Mouse (Mus musculus) myocyte (in vitro differentiated cells): ENCODE measurements around the gene Adamts10. TPM values are rescaled to one million over a fixed set of nuclear protein-coding genes. Genes with fewer than 3 reads are reported as not detected.

ENCODE experiments used
- H3K27me3 ChIP-seq: one replicate; pipeline ENCODE4 v1.6.1; 2011; ENCODE audit not compliant: control insufficient read depth, insufficient read depth, insufficient read length
- H3K36me3 ChIP-seq: one replicate; pipeline ENCODE4 v1.6.1; 2011; ENCODE audit not compliant: control insufficient read depth, insufficient read depth
- H3K4me2 ChIP-seq: one replicate; pipeline ENCODE4 v1.6.1; 2011; ENCODE audit warnings: low read depth, control low read depth
- H3K4me3 ChIP-seq: one replicate; pipeline ENCODE4 v1.5.1; 2011; ENCODE audit warnings: mild to moderate bottlenecking, control low read depth, moderate library complexity
- H3K79me2 ChIP-seq: one replicate; pipeline ENCODE4 v1.6.1; 2011; ENCODE audit not compliant: control insufficient read depth, insufficient read depth
- H3ac ChIP-seq: one replicate; pipeline ENCODE4 v1.6.1; 2011; ENCODE audit not compliant: control insufficient read depth, insufficient read length
- CEBPB ChIP-seq: IDR thresholded peaks from 2 replicates; pipeline ENCODE4 v1.6.1; 2011; ENCODE audit warnings: mild to moderate bottlenecking, moderate library complexity; ENCODE audit not compliant: poor library complexity, insufficient read depth, severe bottlenecking
- E2F4 ChIP-seq: IDR thresholded peaks from one replicate; pipeline ENCODE4 v1.6.1; 2011; ENCODE audit warnings: mild to moderate bottlenecking, control low read depth, moderate library complexity; ENCODE audit not compliant: insufficient read depth
- MAX ChIP-seq: IDR thresholded peaks from one replicate; pipeline ENCODE4 v1.6.1; 2011; ENCODE audit warnings: low read depth, mild to moderate bottlenecking, control low read depth
- MYOD1 ChIP-seq, 3 experiments: IDR thresholded peaks; one replicate each; pipeline ENCODE4 v1.6.1; 2011; ENCODE audit warnings: control low read depth in 2 of 3, low read depth in 2 of 3, mild to moderate bottlenecking in 2 of 3, moderate library complexity in 1 of 3; ENCODE audit not compliant: insufficient read length in 2 of 3, control insufficient read depth in 1 of 3
- MYOG ChIP-seq, 3 experiments: IDR thresholded peaks; one replicate each; pipeline ENCODE4 v1.6.1; 2011; ENCODE audit warnings: control low read depth in 2 of 3, low read depth in 2 of 3, mild to moderate bottlenecking in 2 of 3; ENCODE audit not compliant: insufficient read length in 2 of 3, control insufficient read depth in 1 of 3, insufficient read depth in 1 of 3
- POLR2A ChIP-seq: IDR thresholded peaks from one replicate; pipeline ENCODE4 v1.6.1; 2011; ENCODE audit warnings: low read depth, mild to moderate bottlenecking, control low read depth, moderate library complexity; ENCODE audit not compliant: insufficient read length
- POLR2AphosphoS2 ChIP-seq: IDR thresholded peaks from one replicate; pipeline ENCODE4 v1.6.1; 2011; ENCODE audit warnings: low read depth, control low read depth; ENCODE audit not compliant: insufficient read length
- REST ChIP-seq: IDR thresholded peaks from one replicate; pipeline ENCODE4 v1.6.1; 2011; ENCODE audit warnings: mild to moderate bottlenecking, control low read depth, moderate library complexity; ENCODE audit not compliant: insufficient read depth, insufficient read length
- SRF ChIP-seq: IDR thresholded peaks from one replicate; pipeline ENCODE4 v1.6.1; 2011; ENCODE audit warnings: low read depth; ENCODE audit not compliant: control insufficient read depth, insufficient read length
- TCF12 ChIP-seq: IDR thresholded peaks from one replicate; pipeline ENCODE4 v1.6.1; 2011; ENCODE audit warnings: mild to moderate bottlenecking, control low read depth; ENCODE audit not compliant: poor library complexity, insufficient read depth, severe bottlenecking
- TCF3 ChIP-seq: IDR thresholded peaks from one replicate; pipeline ENCODE4 v1.6.1; 2011; ENCODE audit warnings: low read depth, control low read depth; ENCODE audit not compliant: insufficient read length
- USF1 ChIP-seq: IDR thresholded peaks from one replicate; pipeline ENCODE4 v1.6.1; 2011; ENCODE audit warnings: low read depth, mild to moderate bottlenecking, control low read depth, moderate library complexity
- polyA plus RNA-seq: library from polyadenylated mRNA; unstranded; fragments of >200 nt; fragmentation: generic; extraction: Trizol; gene quantifications from one replicate; pipeline ENCODE4 v1.2.1, GENCODE M21; 2012; ENCODE audit warnings: missing spikeins

Adamts10 gene
- polyA plus RNA-seq, 1 experiment: 4.5 TPM

GRCm38 (mm10) chr17:33523431-33523917, 530 bp upstream of the Adamts10 start:
- peak overlapping the region; percentile 3 for H3ac ChIP-seq
- TF ChIP-seq TCF3: no peak
- no peak for TF ChIP-seq POLR2AphosphoS2
- no peak for TF ChIP-seq E2F4
- no peak for TF ChIP-seq MAX
- no peak for TF ChIP-seq MYOG (IDR thresholded peaks at IDR 0.05; ENCODE audit: control insufficient read depth in 1 of 3, insufficient read depth in 1 of 3, insufficient read length in 2 of 3, low read depth in 2 of 3)
- no peaks in the 10 kb centered on the region for H3K36me3 ChIP-seq
- H3K4me3 ChIP-seq: peak overlapping the region; percentile 41
- H3K4me2 ChIP-seq: peak overlapping the region; percentile 8
- H3K79me2 ChIP-seq: peaks cover 6% of the 10 kb centered on the region
- H3K27me3 ChIP-seq: no peaks in the 10 kb centered on the region

- H3K4me3 ChIP-seq: peak overlapping the region; percentile 41
- peaks cover 6% of the 10 kb centered on the region for H3K79me2 ChIP-seq
- H3K36me3 ChIP-seq: no peaks in the 10 kb centered on the region
- H3K4me2 ChIP-seq: peak overlapping the region; percentile 88
- TF ChIP-seq POLR2A (no peak), SRF (no peak)
- peak overlapping the region; percentile 3 for H3ac ChIP-seq
- no peaks in the 10 kb centered on the region for H3K27me3 ChIP-seq
Observed at GRCm38 (mm10) chr17:33524806-33525373, 886 bp downstream of the Adamts10 start.

GRCm38 (mm10) chr17:33526506-33526905, 2.5 kb downstream of the Adamts10 start:
- TF ChIP-seq MYOD1 (IDR thresholded peaks at IDR 0.05; ENCODE audit: control insufficient read depth in 1 of 3, insufficient read length in 2 of 3, low read depth in 2 of 3) (no peak), TCF12 (no peak)
- no peak overlapping the region for H3K4me3 ChIP-seq
- peaks cover 6% of the 10 kb centered on the region for H3K79me2 ChIP-seq
- no peaks in the 10 kb centered on the region for H3K27me3 ChIP-seq
- H3K36me3 ChIP-seq: no peaks in the 10 kb centered on the region
- no peak overlapping the region for H3K4me2 ChIP-seq
- H3ac ChIP-seq: no peak overlapping the region

GRCm38 (mm10) chr17:33539106-33539675, 15.2 kb downstream of the Adamts10 start:
- no peaks in the 10 kb centered on the region for H3K27me3 ChIP-seq
- no peak overlapping the region for H3K4me3 ChIP-seq
- no peak for TF ChIP-seq TCF3
- TF ChIP-seq TCF12: no peak
- TF ChIP-seq MYOD1 (IDR thresholded peaks at IDR 0.05; ENCODE audit: control insufficient read depth in 1 of 3, insufficient read length in 2 of 3, low read depth in 2 of 3): no peak
- TF ChIP-seq MAX: no peak
- no peak for TF ChIP-seq CEBPB
- no peak for TF ChIP-seq SRF
- TF ChIP-seq POLR2A: no peak
- no peak for TF ChIP-seq POLR2AphosphoS2
- no peak for TF ChIP-seq REST
- TF ChIP-seq MYOG (IDR thresholded peaks at IDR 0.05; ENCODE audit: control insufficient read depth in 1 of 3, insufficient read depth in 1 of 3, insufficient read length in 2 of 3, low read depth in 2 of 3): no peak
- TF ChIP-seq E2F4: no peak
- no peak for TF ChIP-seq USF1
- no peak overlapping the region for H3ac ChIP-seq
- H3K4me2 ChIP-seq: no peak overlapping the region
- no peaks in the 10 kb centered on the region for H3K79me2 ChIP-seq
- H3K36me3 ChIP-seq: peaks cover 5% of the 10 kb centered on the region

- no peaks in the 10 kb centered on the region for H3K27me3 ChIP-seq
- TF ChIP-seq SRF (no peak), E2F4 (no peak), POLR2AphosphoS2 (no peak), TCF3 (no peak), REST (no peak), CEBPB (no peak), TCF12 (no peak), MYOG (IDR thresholded peaks at IDR 0.05; ENCODE audit: control insufficient read depth in 1 of 3, insufficient read depth in 1 of 3, insufficient read length in 2 of 3, low read depth in 2 of 3) (no peak), MAX (no peak), MYOD1 (IDR thresholded peaks at IDR 0.05; ENCODE audit: control insufficient read depth in 1 of 3, insufficient read length in 2 of 3, low read depth in 2 of 3) (no peak), USF1 (no peak), POLR2A (no peak)
- no peaks in the 10 kb centered on the region for H3K79me2 ChIP-seq
- H3ac ChIP-seq: no peak overlapping the region
- peaks cover 5% of the 10 kb centered on the region for H3K36me3 ChIP-seq
- no peak overlapping the region for H3K4me2 ChIP-seq
- no peak overlapping the region for H3K4me3 ChIP-seq
Observed at GRCm38 (mm10) chr17:33539878-33540277, 15.9 kb downstream of the Adamts10 start.
